Mouse (Mus musculus) myocyte (in vitro differentiated cells): ENCODE measurements around the gene Slc35f1. TPM values are rescaled to one million over a fixed set of nuclear protein-coding genes. Genes with fewer than 3 reads are reported as not detected.

Experiments used
- H3K27me3 ChIP-seq: one replicate; pipeline ENCODE4 v1.6.1; 2011; ENCODE audit not compliant: control insufficient read depth, insufficient read depth, insufficient read length
- H3K36me3 ChIP-seq: one replicate; pipeline ENCODE4 v1.6.1; 2011; ENCODE audit not compliant: control insufficient read depth, insufficient read depth
- H3K4me2 ChIP-seq: one replicate; pipeline ENCODE4 v1.6.1; 2011; ENCODE audit warnings: low read depth, control low read depth
- H3K4me3 ChIP-seq: one replicate; pipeline ENCODE4 v1.5.1; 2011; ENCODE audit warnings: mild to moderate bottlenecking, control low read depth, moderate library complexity
- H3K79me2 ChIP-seq: one replicate; pipeline ENCODE4 v1.6.1; 2011; ENCODE audit not compliant: control insufficient read depth, insufficient read depth
- H3ac ChIP-seq: one replicate; pipeline ENCODE4 v1.6.1; 2011; ENCODE audit not compliant: control insufficient read depth, insufficient read length
- CEBPB ChIP-seq: IDR thresholded peaks from 2 replicates; pipeline ENCODE4 v1.6.1; 2011; ENCODE audit warnings: mild to moderate bottlenecking, moderate library complexity; ENCODE audit not compliant: poor library complexity, insufficient read depth, severe bottlenecking
- E2F4 ChIP-seq: IDR thresholded peaks from one replicate; pipeline ENCODE4 v1.6.1; 2011; ENCODE audit warnings: mild to moderate bottlenecking, control low read depth, moderate library complexity; ENCODE audit not compliant: insufficient read depth
- MAX ChIP-seq: IDR thresholded peaks from one replicate; pipeline ENCODE4 v1.6.1; 2011; ENCODE audit warnings: low read depth, mild to moderate bottlenecking, control low read depth
- MYOD1 ChIP-seq, 3 experiments: IDR thresholded peaks; one replicate each; pipeline ENCODE4 v1.6.1; 2011; ENCODE audit warnings: control low read depth in 2 of 3, low read depth in 2 of 3, mild to moderate bottlenecking in 2 of 3, moderate library complexity in 1 of 3; ENCODE audit not compliant: insufficient read length in 2 of 3, control insufficient read depth in 1 of 3
- MYOG ChIP-seq, 3 experiments: IDR thresholded peaks; one replicate each; pipeline ENCODE4 v1.6.1; 2011; ENCODE audit warnings: control low read depth in 2 of 3, low read depth in 2 of 3, mild to moderate bottlenecking in 2 of 3; ENCODE audit not compliant: insufficient read length in 2 of 3, control insufficient read depth in 1 of 3, insufficient read depth in 1 of 3
- POLR2A ChIP-seq: IDR thresholded peaks from one replicate; pipeline ENCODE4 v1.6.1; 2011; ENCODE audit warnings: low read depth, mild to moderate bottlenecking, control low read depth, moderate library complexity; ENCODE audit not compliant: insufficient read length
- POLR2AphosphoS2 ChIP-seq: IDR thresholded peaks from one replicate; pipeline ENCODE4 v1.6.1; 2011; ENCODE audit warnings: low read depth, control low read depth; ENCODE audit not compliant: insufficient read length
- REST ChIP-seq: IDR thresholded peaks from one replicate; pipeline ENCODE4 v1.6.1; 2011; ENCODE audit warnings: mild to moderate bottlenecking, control low read depth, moderate library complexity; ENCODE audit not compliant: insufficient read depth, insufficient read length
- SRF ChIP-seq: IDR thresholded peaks from one replicate; pipeline ENCODE4 v1.6.1; 2011; ENCODE audit warnings: low read depth; ENCODE audit not compliant: control insufficient read depth, insufficient read length
- TCF12 ChIP-seq: IDR thresholded peaks from one replicate; pipeline ENCODE4 v1.6.1; 2011; ENCODE audit warnings: mild to moderate bottlenecking, control low read depth; ENCODE audit not compliant: poor library complexity, insufficient read depth, severe bottlenecking
- TCF3 ChIP-seq: IDR thresholded peaks from one replicate; pipeline ENCODE4 v1.6.1; 2011; ENCODE audit warnings: low read depth, control low read depth; ENCODE audit not compliant: insufficient read length
- USF1 ChIP-seq: IDR thresholded peaks from one replicate; pipeline ENCODE4 v1.6.1; 2011; ENCODE audit warnings: low read depth, mild to moderate bottlenecking, control low read depth, moderate library complexity
- polyA plus RNA-seq: library from polyadenylated mRNA; unstranded; fragments of >200 nt; fragmentation: generic; extraction: Trizol; gene quantifications from one replicate; pipeline ENCODE4 v1.2.1, GENCODE M21; 2012; ENCODE audit warnings: missing spikeins

Gene Slc35f1
- polyA plus RNA-seq, 1 experiment, result not detected

DNA sequence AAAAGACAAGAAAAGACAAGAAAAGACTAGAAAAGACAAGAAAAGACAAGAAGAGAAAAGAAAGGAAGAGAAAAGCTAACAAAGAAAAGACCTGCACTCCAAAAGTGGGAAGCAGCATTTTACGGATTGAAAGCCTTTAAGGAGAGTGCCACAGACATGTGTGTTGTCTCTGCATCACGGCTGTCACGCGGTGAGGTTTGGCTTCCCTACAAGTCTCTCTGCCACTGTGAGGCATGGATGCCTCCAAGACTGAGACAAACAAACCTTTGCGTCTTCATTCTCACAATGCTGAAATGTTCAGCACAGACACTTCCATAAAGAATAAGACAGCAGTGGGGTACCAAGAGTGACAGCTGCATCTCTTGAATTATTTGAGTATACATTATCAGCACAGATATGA is 124.0 kb downstream of the Slc35f1 start:
- H3K79me2 ChIP-seq, result no peaks in the 10 kb centered on the region
- no peak overlapping the region for H3ac ChIP-seq
- H3K36me3 ChIP-seq, result no peaks in the 10 kb centered on the region
- H3K4me2 ChIP-seq, result no peak overlapping the region
- no peaks in the 10 kb centered on the region for H3K27me3 ChIP-seq
- no peak for TF ChIP-seq POLR2A
- no peak for TF ChIP-seq USF1
- TF ChIP-seq TCF3, result no peak
- no peak for TF ChIP-seq MAX
- no peak for TF ChIP-seq SRF
- no peak overlapping the region for H3K4me3 ChIP-seq

DNA sequence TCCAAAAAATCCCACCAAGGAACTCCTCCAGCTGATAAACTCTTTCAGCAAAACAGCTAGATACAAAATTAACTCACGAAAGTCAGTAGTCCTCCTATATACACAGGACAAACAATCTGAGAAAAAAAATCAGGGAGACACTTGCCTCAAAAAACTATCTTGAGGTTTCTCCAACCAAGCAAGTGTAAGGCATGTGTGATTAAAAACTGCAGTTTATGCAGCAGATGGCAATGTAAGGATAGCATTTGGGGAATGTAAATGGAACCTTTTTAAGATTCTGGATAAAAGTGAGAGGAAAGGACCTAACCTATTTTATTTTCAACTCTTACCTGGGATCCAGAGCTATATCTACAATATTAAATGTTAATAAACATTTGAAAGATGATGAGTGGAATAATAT is 129.3 kb downstream of the Slc35f1 start:
- Histone ChIP-seq H3K4me2 (no peak overlapping the region), H3ac (no peak overlapping the region), H3K4me3 (no peak overlapping the region), H3K79me2 (no peaks in the 10 kb centered on the region), H3K36me3 (no peaks in the 10 kb centered on the region), H3K27me3 (no peaks in the 10 kb centered on the region)
- no peak for TF ChIP-seq MYOG (IDR thresholded peaks at IDR 0.05; ENCODE audit: control insufficient read depth in 1 of 3, insufficient read depth in 1 of 3, insufficient read length in 2 of 3, low read depth in 2 of 3)
- TF ChIP-seq E2F4, result no peak
- no peak for TF ChIP-seq REST
- no peak for TF ChIP-seq MYOD1 (IDR thresholded peaks at IDR 0.05; ENCODE audit: control insufficient read depth in 1 of 3, insufficient read length in 2 of 3, low read depth in 2 of 3)
- no peak for TF ChIP-seq TCF12
- TF ChIP-seq POLR2AphosphoS2, result no peak
- no peak for TF ChIP-seq TCF3
- no peak for TF ChIP-seq SRF

DNA sequence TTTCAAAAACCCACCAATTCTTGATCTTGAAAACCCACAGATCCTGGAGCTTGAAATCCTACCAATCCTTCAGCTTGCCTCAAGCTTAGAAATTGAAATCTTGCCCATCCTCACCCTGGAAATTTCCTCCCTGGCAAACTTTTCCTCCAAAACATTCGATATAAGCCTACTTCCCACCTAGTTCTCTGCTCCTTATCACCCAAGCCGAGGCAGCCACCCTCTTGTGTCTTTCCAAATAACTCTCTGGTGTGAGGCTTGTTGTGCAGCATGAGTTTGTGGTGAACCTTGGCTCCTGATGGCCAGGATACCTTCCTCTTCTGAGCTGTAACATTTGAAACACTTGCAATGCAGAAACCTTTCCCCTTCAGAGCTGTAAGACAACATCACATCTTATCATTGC is 132.6 kb downstream of the Slc35f1 start:
- no peak overlapping the region for H3K4me2 ChIP-seq
- H3K79me2 ChIP-seq, result no peaks in the 10 kb centered on the region
- no peak overlapping the region for H3ac ChIP-seq
- no peaks in the 10 kb centered on the region for H3K36me3 ChIP-seq
- H3K27me3 ChIP-seq, result no peaks in the 10 kb centered on the region
- no peak for TF ChIP-seq TCF3
- TF ChIP-seq TCF12, result no peak
- no peak overlapping the region for H3K4me3 ChIP-seq

DNA sequence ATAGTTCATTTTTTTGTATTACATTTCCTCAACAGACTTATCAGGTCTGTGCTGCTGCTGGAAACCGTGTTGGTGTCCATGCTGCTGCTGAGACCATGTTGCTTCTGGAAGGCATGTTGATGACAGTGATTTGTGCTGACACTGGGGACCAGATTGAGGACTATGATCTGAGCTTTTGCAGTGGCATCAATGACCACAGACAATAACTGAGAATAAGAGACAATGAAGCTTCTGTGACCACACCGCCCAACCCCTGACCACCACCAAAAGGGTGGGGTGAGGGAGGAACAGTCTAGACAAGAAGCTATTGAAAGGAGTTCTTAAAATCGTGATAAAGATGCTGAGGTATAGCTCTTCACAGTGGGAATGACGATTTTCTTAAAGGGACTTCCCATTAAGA is 135.4 kb downstream of the Slc35f1 start:
- Histone ChIP-seq H3K27me3 (no peaks in the 10 kb centered on the region), H3K79me2 (no peaks in the 10 kb centered on the region), H3K4me3 (no peak overlapping the region), H3K36me3 (no peaks in the 10 kb centered on the region), H3ac (no peak overlapping the region), H3K4me2 (no peak overlapping the region)
- TF ChIP-seq MYOD1 (IDR thresholded peaks at IDR 0.05; ENCODE audit: control insufficient read depth in 1 of 3, insufficient read length in 2 of 3, low read depth in 2 of 3) (no peak), E2F4 (no peak), CEBPB (no peak), POLR2AphosphoS2 (no peak), SRF (no peak), POLR2A (no peak), USF1 (no peak), MAX (no peak), TCF12 (no peak), REST (no peak), TCF3 (no peak), MYOG (IDR thresholded peaks at IDR 0.05; ENCODE audit: control insufficient read depth in 1 of 3, insufficient read depth in 1 of 3, insufficient read length in 2 of 3, low read depth in 2 of 3) (no peak)

DNA sequence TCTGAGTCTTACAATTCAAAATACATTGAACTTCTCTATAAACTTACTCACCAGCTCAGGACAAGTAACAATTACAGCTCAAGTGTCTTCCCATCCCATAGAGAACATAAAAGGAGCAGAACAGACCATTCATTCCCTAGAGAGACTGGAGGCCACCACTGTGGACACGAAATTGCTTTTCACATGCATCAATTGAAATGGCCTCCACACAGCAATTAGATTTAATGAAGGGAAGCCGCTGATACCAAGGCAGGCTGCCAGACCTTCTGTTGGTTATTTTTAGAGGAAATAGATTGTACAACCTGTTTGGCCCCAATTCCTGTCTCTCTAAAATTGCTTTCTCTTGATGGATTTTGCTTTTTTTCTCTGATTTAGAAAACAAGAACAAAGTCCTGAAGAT is 150.5 kb downstream of the Slc35f1 start:
- Histone ChIP-seq H3K36me3 (no peaks in the 10 kb centered on the region), H3ac (no peak overlapping the region), H3K27me3 (no peaks in the 10 kb centered on the region), H3K4me2 (no peak overlapping the region), H3K4me3 (no peak overlapping the region), H3K79me2 (no peaks in the 10 kb centered on the region)
- no peak for TF ChIP-seq SRF
- TF ChIP-seq MYOD1 (IDR thresholded peaks at IDR 0.05; ENCODE audit: control insufficient read depth in 1 of 3, insufficient read length in 2 of 3, low read depth in 2 of 3), result no peak
- no peak for TF ChIP-seq POLR2A
- TF ChIP-seq TCF12, result no peak
- no peak for TF ChIP-seq CEBPB
- TF ChIP-seq POLR2AphosphoS2, result no peak
- TF ChIP-seq REST, result no peak
- TF ChIP-seq MAX, result no peak
- no peak for TF ChIP-seq USF1
- no peak for TF ChIP-seq MYOG (IDR thresholded peaks at IDR 0.05; ENCODE audit: control insufficient read depth in 1 of 3, insufficient read depth in 1 of 3, insufficient read length in 2 of 3, low read depth in 2 of 3)
- TF ChIP-seq TCF3, result no peak
- no peak for TF ChIP-seq E2F4
